Comparison of ENCODE assay signal across 22 mouse cellular contexts in the genomic region with DNA sequence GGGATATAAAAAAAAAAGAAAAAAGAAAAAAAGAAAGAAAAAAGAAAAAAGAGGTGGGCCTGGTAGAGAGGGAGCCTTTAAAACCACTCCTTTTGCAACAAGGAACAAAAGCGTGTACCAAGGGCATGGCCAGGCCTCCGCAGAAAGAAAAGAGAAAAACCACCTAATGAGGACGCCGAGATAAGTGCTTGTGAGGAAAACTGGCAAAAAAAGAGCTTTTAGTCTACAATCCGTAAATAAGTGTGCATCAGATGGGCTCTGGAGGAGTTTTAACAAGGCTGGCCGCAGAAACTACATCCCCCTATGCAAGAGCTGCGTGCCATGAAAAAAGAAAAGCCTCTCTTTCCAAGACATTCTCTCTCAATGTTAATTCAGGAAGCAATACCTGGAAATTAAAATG. TPM values are rescaled to one million over a fixed set of nuclear protein-coding genes. Genes with fewer than 3 reads are reported as not detected.
DNase-seq lines count a peak whose midpoint lies in the region; ATAC-seq and TF ChIP-seq lines count a peak whose summit lies in the region.
"Had no signal": no experiment of that assay in that cellular context is flagged by ENCODE, and none has a peak within 500 bp of the region (broad histone marks: within the 10 kb centered on the region; RNA-seq: fewer than 3 reads in every experiment).

No protein-coding gene starts in this region.

- 12% methylated on average over 7 of the region's 7 CpGs for WGBS in forebrain, embryonic 13.5 days
- WGBS in forebrain, postnatal 0 days: 17% methylated on average over 7 of the region's 7 CpGs

- DNase-seq in heart, adult 11 months: peak; percentile 18
- no peak for DNase-seq in heart, postnatal 36 days
- DNase-seq in brain, embryonic 14.5 days (ENCODE audit: low read depth): peak; percentile 85
- DNase-seq in forebrain, postnatal 0 days: peak; percentile 25
- no peak for DNase-seq in urinary bladder, adult 2 months (ENCODE audit: low spot score)
- DNase-seq in right cerebral cortex, postnatal 36 days (ENCODE audit: low spot score in 2 of 2): no peak
- DNase-seq: adrenal gland, postnatal 10 days; B cell, adult 2 months; cerebellum, adult 11-12 months; cerebellum, adult 9-10 months; cerebellum, postnatal 25 days; gastrocnemius, postnatal 14 days; heart, postnatal 4 days had no signal

- no peak overlapping the region for H3K9ac ChIP-seq in forebrain, embryonic 13.5 days
- H3K9ac ChIP-seq in forebrain, postnatal 0 days: no peak overlapping the region
- H3K9ac ChIP-seq: embryonic facial prominence, embryonic 13.5 days; heart, embryonic 13.5 days; hindbrain, embryonic 12.5 days had no signal

- H3K36me3 ChIP-seq in forebrain, embryonic 13.5 days (ENCODE audit: poor library complexity, severe bottlenecking): no peaks in the 10 kb centered on the region
- no peaks in the 10 kb centered on the region for H3K36me3 ChIP-seq in forebrain, postnatal 0 days (ENCODE audit: insufficient read depth)
- H3K36me3 ChIP-seq: embryonic facial prominence, embryonic 13.5 days; G1E; heart, embryonic 13.5 days; hindbrain, embryonic 12.5 days had no signal

- peaks cover 17% of the 10 kb centered on the region for H3K4me1 ChIP-seq in forebrain, embryonic 13.5 days
- H3K4me1 ChIP-seq in forebrain, postnatal 0 days (ENCODE audit: insufficient read depth): no peaks in the 10 kb centered on the region
- H3K4me1 ChIP-seq: embryonic facial prominence, embryonic 13.5 days; heart, embryonic 13.5 days; hindbrain, embryonic 12.5 days had no signal

- H3K9me3 ChIP-seq in forebrain, embryonic 13.5 days (replicated peaks): no peaks in the 10 kb centered on the region
- no peaks in the 10 kb centered on the region for H3K9me3 ChIP-seq in forebrain, postnatal 0 days (ENCODE audit: low read length)
- H3K9me3 ChIP-seq: embryonic facial prominence, embryonic 13.5 days; hindbrain, embryonic 12.5 days had no signal

- no peak for TF ChIP-seq POLR2A in brain, embryonic 14.5 days (IDR thresholded peaks at IDR 0.05; ENCODE audit: borderline replicate concordance, extremely low read depth, insufficient read depth, insufficient read length, poor library complexity, severe bottlenecking)

- TF ChIP-seq CTCF in brain, embryonic 14.5 days (IDR thresholded peaks at IDR 0.05; ENCODE audit: borderline replicate concordance, extremely low read depth, insufficient read depth, insufficient read length): no peak
- no peak for TF ChIP-seq CTCF in forebrain, postnatal 0 days (IDR thresholded peaks at IDR 0.05; ENCODE audit: low read depth)

- peak overlapping the region; percentile 9; the same call in 1 of the 2 replicates for H3K4me3 ChIP-seq in forebrain, embryonic 13.5 days
- H3K4me3 ChIP-seq in forebrain, postnatal 0 days (ENCODE audit: low read depth, low read length): no peak overlapping the region
- H3K4me3 ChIP-seq: embryonic facial prominence, embryonic 13.5 days; heart, embryonic 13.5 days; hindbrain, embryonic 12.5 days had no signal

- intact Hi-C loops in heart, postnatal 36 days (cut with DNase I): no loop called here

- peak; percentile 57; the same call in 1 of the 2 replicates for ATAC-seq in forebrain, embryonic 13.5 days
- no peak for ATAC-seq in forebrain, postnatal 0 days
- ATAC-seq: CD4-positive, CD25-positive, alpha-beta regulatory T cell, adult 4 months; hindbrain, embryonic 16.5 days; inflammation-experienced regulatory T-cells, adult 6 months; intestine, postnatal 0 days had no signal

- no peaks in the 10 kb centered on the region for H3K27me3 ChIP-seq in forebrain, embryonic 13.5 days
- no peaks in the 10 kb centered on the region for H3K27me3 ChIP-seq in forebrain, postnatal 0 days (ENCODE audit: insufficient read depth, low read length)
- H3K27me3 ChIP-seq: embryonic facial prominence, embryonic 13.5 days; heart, embryonic 13.5 days; hindbrain, embryonic 12.5 days had no signal

- peak overlapping the region; percentile 33 for H3K4me2 ChIP-seq in forebrain, embryonic 13.5 days
- H3K4me2 ChIP-seq in forebrain, postnatal 0 days (ENCODE audit: low read depth): no peak overlapping the region
- H3K4me2 ChIP-seq: embryonic facial prominence, embryonic 13.5 days; heart, embryonic 13.5 days; hindbrain, embryonic 12.5 days had no signal

- H3K27ac ChIP-seq in forebrain, embryonic 13.5 days: peak overlapping the region; percentile 69
- no peak overlapping the region for H3K27ac ChIP-seq in forebrain, postnatal 0 days (ENCODE audit: low read depth, low read length)
- H3K27ac ChIP-seq: embryonic facial prominence, embryonic 13.5 days; heart, embryonic 13.5 days; hindbrain, embryonic 12.5 days had no signal

RNA-seq across cellular contexts. Expression of gene Cmc1, which starts 37.4 kb away (rescaled TPM):
- 10 to 100 TPM; 27.3 to 27.9 TPM for total RNA-seq in heart, postnatal 36 days (2021)
- 10.1 and 10.7 TPM in 2 replicates for polyA plus RNA-seq in brain, embryonic 14.5 days (2012; rRNA removed)
- 47.5 and 51.9 TPM in 2 replicates for polyA plus RNA-seq in forebrain, embryonic 13.5 days (2015; fragmentation: Nextera tagmentation; extraction: Ambion mirVana)
- 6.8 and 8.5 TPM in 2 replicates for total RNA-seq in forebrain, postnatal 0 days (2014; rRNA removed)
- 46.0 and 49.8 TPM in 2 replicates for polyA plus RNA-seq in forebrain, postnatal 0 days (2015; fragmentation: Nextera tagmentation; extraction: Ambion mirVana)
- 22.0 and 24.6 TPM in 2 replicates for polyA plus RNA-seq in urinary bladder, adult 2 months (2012; rRNA removed)

Comparison
In these comparisons a context has a peak if more than half of its experiments do, and no peak if none do; other contexts are left out.
1. DNase-seq: peak in heart, adult 11 months (single experiment), brain, embryonic 14.5 days (single experiment) and forebrain, postnatal 0 days (single experiment); none in heart, postnatal 36 days (0 of 2), urinary bladder, adult 2 months (single experiment) and right cerebral cortex, postnatal 36 days (0 of 2).